Mouse (Mus musculus): ENCODE measurements around the gene Aldh1l2. TPM values are rescaled to one million over a fixed set of nuclear protein-coding genes. Genes with fewer than 3 reads are reported as not detected.
"Not testable (repeated sequence)": the region's sequence is repeated elsewhere in the genome, so short reads cannot be mapped to it uniquely, and the experiment has no call there.

The Aldh1l2 gene
- polyA plus RNA-seq, 1 experiment = 71.8 TPM

GRCm38 (mm10) chr10:83524238-83524637 lies 9.7 kb downstream of the Aldh1l2 start:
- peak; percentile 48 for TF ChIP-seq POLR2A (IDR thresholded peaks at IDR 0.05; ENCODE audit: insufficient read length, low read depth)
- TF ChIP-seq POLR2AphosphoS2 (IDR thresholded peaks at IDR 0.05; ENCODE audit: insufficient read length, low read depth) = peak; percentile 56
- H3K36me3 ChIP-seq (ENCODE audit: control insufficient read depth, insufficient read depth) = peaks cover 82% of the 10 kb centered on the region
- not testable (repeated sequence) for H3K4me2 ChIP-seq (ENCODE audit: low read depth); H3K27me3 ChIP-seq (ENCODE audit: control insufficient read depth, insufficient read depth, insufficient read length); H3ac ChIP-seq (ENCODE audit: control insufficient read depth, insufficient read length); H3K4me3 ChIP-seq
- peaks cover 17% of the 10 kb centered on the region for H3K79me2 ChIP-seq (ENCODE audit: control insufficient read depth, insufficient read depth)

GRCm38 (mm10) chr10:83520990-83521389 lies 12.9 kb downstream of the Aldh1l2 start:
- no peaks in the 10 kb centered on the region for H3K79me2 ChIP-seq (ENCODE audit: control insufficient read depth, insufficient read depth)
- no peaks in the 10 kb centered on the region for H3K27me3 ChIP-seq (ENCODE audit: control insufficient read depth, insufficient read depth, insufficient read length)
- no peak overlapping the region for H3K4me2 ChIP-seq (ENCODE audit: low read depth)
- H3K4me3 ChIP-seq = no peak overlapping the region
- no peak overlapping the region for H3ac ChIP-seq (ENCODE audit: control insufficient read depth, insufficient read length)
- peaks cover 90% of the 10 kb centered on the region for H3K36me3 ChIP-seq (ENCODE audit: control insufficient read depth, insufficient read depth)
- no peak for TF ChIP-seq TCF12 (IDR thresholded peaks at IDR 0.05; ENCODE audit: insufficient read depth, poor library complexity, severe bottlenecking)
- no peak for TF ChIP-seq MAX (IDR thresholded peaks at IDR 0.05; ENCODE audit: low read depth)
- TF ChIP-seq TCF3 (IDR thresholded peaks at IDR 0.05; ENCODE audit: insufficient read length, low read depth) = no peak
- no peak for TF ChIP-seq POLR2AphosphoS2 (IDR thresholded peaks at IDR 0.05; ENCODE audit: insufficient read length, low read depth)
- no peak for TF ChIP-seq CEBPB (IDR thresholded peaks at IDR 0.05; ENCODE audit: insufficient read depth, poor library complexity, severe bottlenecking)
- TF ChIP-seq E2F4 (IDR thresholded peaks at IDR 0.05; ENCODE audit: insufficient read depth) = no peak
- no peak for TF ChIP-seq MYOD1 (IDR thresholded peaks at IDR 0.05; ENCODE audit: control insufficient read depth in 1 of 3, insufficient read length in 2 of 3, low read depth in 2 of 3)
- TF ChIP-seq REST (IDR thresholded peaks at IDR 0.05; ENCODE audit: insufficient read depth, insufficient read length) = no peak
- no peak for TF ChIP-seq USF1 (IDR thresholded peaks at IDR 0.05; ENCODE audit: low read depth)
- TF ChIP-seq POLR2A (IDR thresholded peaks at IDR 0.05; ENCODE audit: insufficient read length, low read depth) = no peak
- TF ChIP-seq SRF (IDR thresholded peaks at IDR 0.05; ENCODE audit: control insufficient read depth, insufficient read length, low read depth) = no peak
- no peak for TF ChIP-seq MYOG (IDR thresholded peaks at IDR 0.05; ENCODE audit: control insufficient read depth in 1 of 3, insufficient read depth in 1 of 3, insufficient read length in 2 of 3, low read depth in 2 of 3)

- peaks cover 96% of the 10 kb centered on the region for H3K36me3 ChIP-seq (ENCODE audit: control insufficient read depth, insufficient read depth)
- H3K4me2 ChIP-seq (ENCODE audit: low read depth) = no peak overlapping the region
- H3K27me3 ChIP-seq (ENCODE audit: control insufficient read depth, insufficient read depth, insufficient read length) = no peaks in the 10 kb centered on the region
- TF ChIP-seq MAX (IDR thresholded peaks at IDR 0.05; ENCODE audit: low read depth) (no peak), POLR2AphosphoS2 (IDR thresholded peaks at IDR 0.05; ENCODE audit: insufficient read length, low read depth) (no peak), REST (IDR thresholded peaks at IDR 0.05; ENCODE audit: insufficient read depth, insufficient read length) (no peak), MYOG (IDR thresholded peaks at IDR 0.05; ENCODE audit: control insufficient read depth in 1 of 3, insufficient read depth in 1 of 3, insufficient read length in 2 of 3, low read depth in 2 of 3) (no peak), TCF12 (IDR thresholded peaks at IDR 0.05; ENCODE audit: insufficient read depth, poor library complexity, severe bottlenecking) (no peak), USF1 (IDR thresholded peaks at IDR 0.05; ENCODE audit: low read depth) (no peak)
- no peak overlapping the region for H3K4me3 ChIP-seq
- no peak overlapping the region for H3ac ChIP-seq (ENCODE audit: control insufficient read depth, insufficient read length)
- no peaks in the 10 kb centered on the region for H3K79me2 ChIP-seq (ENCODE audit: control insufficient read depth, insufficient read depth)
Measured at GRCm38 (mm10) chr10:83513736-83514135, 20.2 kb downstream of the Aldh1l2 start.

- Histone ChIP-seq H3ac (ENCODE audit: control insufficient read depth, insufficient read length) (no peak overlapping the region), H3K79me2 (ENCODE audit: control insufficient read depth, insufficient read depth) (no peaks in the 10 kb centered on the region), H3K27me3 (ENCODE audit: control insufficient read depth, insufficient read depth, insufficient read length) (no peaks in the 10 kb centered on the region), H3K36me3 (ENCODE audit: control insufficient read depth, insufficient read depth) (peaks cover 96% of the 10 kb centered on the region), H3K4me2 (ENCODE audit: low read depth) (no peak overlapping the region), H3K4me3 (no peak overlapping the region)
- no peak for TF ChIP-seq E2F4 (IDR thresholded peaks at IDR 0.05; ENCODE audit: insufficient read depth)
- no peak for TF ChIP-seq USF1 (IDR thresholded peaks at IDR 0.05; ENCODE audit: low read depth)
- no peak for TF ChIP-seq REST (IDR thresholded peaks at IDR 0.05; ENCODE audit: insufficient read depth, insufficient read length)
- no peak for TF ChIP-seq TCF3 (IDR thresholded peaks at IDR 0.05; ENCODE audit: insufficient read length, low read depth)
- TF ChIP-seq TCF12 (IDR thresholded peaks at IDR 0.05; ENCODE audit: insufficient read depth, poor library complexity, severe bottlenecking) = no peak
- TF ChIP-seq CEBPB (IDR thresholded peaks at IDR 0.05; ENCODE audit: insufficient read depth, poor library complexity, severe bottlenecking) = no peak
Measured at GRCm38 (mm10) chr10:83511304-83511703, 22.6 kb downstream of the Aldh1l2 start.

GRCm38 (mm10) chr10:83508962-83509660 lies 24.8 kb downstream of the Aldh1l2 start:
- Histone ChIP-seq H3K79me2 (ENCODE audit: control insufficient read depth, insufficient read depth) (no peaks in the 10 kb centered on the region), H3K27me3 (ENCODE audit: control insufficient read depth, insufficient read depth, insufficient read length) (no peaks in the 10 kb centered on the region), H3K4me2 (ENCODE audit: low read depth) (no peak overlapping the region), H3K36me3 (ENCODE audit: control insufficient read depth, insufficient read depth) (peaks cover 93% of the 10 kb centered on the region), H3ac (ENCODE audit: control insufficient read depth, insufficient read length) (no peak overlapping the region), H3K4me3 (no peak overlapping the region)
- TF ChIP-seq MYOD1 (IDR thresholded peaks at IDR 0.05; ENCODE audit: control insufficient read depth in 1 of 3, insufficient read length in 2 of 3, low read depth in 2 of 3) (no peak), POLR2AphosphoS2 (IDR thresholded peaks at IDR 0.05; ENCODE audit: insufficient read length, low read depth) (peak; percentile 11), POLR2A (IDR thresholded peaks at IDR 0.05; ENCODE audit: insufficient read length, low read depth) (no peak), SRF (IDR thresholded peaks at IDR 0.05; ENCODE audit: control insufficient read depth, insufficient read length, low read depth) (no peak), MYOG (IDR thresholded peaks at IDR 0.05; ENCODE audit: control insufficient read depth in 1 of 3, insufficient read depth in 1 of 3, insufficient read length in 2 of 3, low read depth in 2 of 3) (no peak), E2F4 (IDR thresholded peaks at IDR 0.05; ENCODE audit: insufficient read depth) (no peak)

All from myocyte (in vitro differentiated cells).